12 mouse cellular contexts compared by ENCODE assay signal in the genomic region with DNA sequence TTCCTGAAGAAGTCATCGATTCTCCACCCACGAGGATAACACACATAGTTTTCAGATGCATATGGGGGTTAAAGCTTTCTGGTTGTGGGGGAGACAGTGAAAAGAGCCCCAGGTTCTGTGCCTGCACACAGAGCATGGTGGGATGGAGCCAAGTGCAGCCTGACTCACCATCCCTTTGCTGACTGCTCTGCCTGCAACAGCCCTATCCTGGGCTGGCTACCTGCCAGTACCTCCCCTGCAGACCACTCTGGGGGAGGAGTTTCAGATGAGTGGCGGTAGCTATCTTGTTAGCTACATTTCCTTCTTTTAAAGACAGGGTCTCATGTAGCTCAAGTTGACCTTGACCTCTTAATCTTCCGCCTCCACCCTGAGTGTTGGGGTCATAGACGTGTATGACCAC. TPM values are rescaled to one million over a fixed set of nuclear protein-coding genes. Genes with fewer than 3 reads are reported as not detected.
DNase-seq lines count a peak whose midpoint lies in the region; ATAC-seq and TF ChIP-seq lines count a peak whose summit lies in the region.
"Had no signal": no experiment of that assay in that cellular context is flagged by ENCODE, and none has a peak within 500 bp of the region (broad histone marks: within the 10 kb centered on the region; RNA-seq: fewer than 3 reads in every experiment).

No protein-coding gene starts in this region.

- no peaks in the 10 kb centered on the region for H3K9me3 ChIP-seq in heart, embryonic 15.5 days (replicated peaks)
- no peaks in the 10 kb centered on the region for H3K9me3 ChIP-seq in neural tube, embryonic 14.5 days (ENCODE audit: control insufficient read depth, low read length)
- no peaks in the 10 kb centered on the region for H3K9me3 ChIP-seq in limb, embryonic 14.5 days (ENCODE audit: control insufficient read depth, low read length)
- H3K9me3 ChIP-seq: G1E had no signal

- H3K27me3 ChIP-seq in heart, embryonic 15.5 days, result no peaks in the 10 kb centered on the region
- H3K27me3 ChIP-seq in neural tube, embryonic 14.5 days (ENCODE audit: control insufficient read depth, insufficient read depth, low read length), result no peaks in the 10 kb centered on the region
- H3K27me3 ChIP-seq in limb, embryonic 14.5 days (ENCODE audit: control insufficient read depth, insufficient read depth, low read length), result no peaks in the 10 kb centered on the region

- H3K27ac ChIP-seq in heart, embryonic 15.5 days, result peak overlapping the region; percentile 87
- no peak overlapping the region for H3K27ac ChIP-seq in neural tube, embryonic 14.5 days (ENCODE audit: low read depth, low read length)
- no peak overlapping the region for H3K27ac ChIP-seq in limb, embryonic 14.5 days (replicated peaks; ENCODE audit: low read depth, low read length)

- H3K36me3 ChIP-seq in heart, embryonic 15.5 days, result peaks cover 7% of the 10 kb centered on the region; the same call in 1 of the 2 replicates
- H3K36me3 ChIP-seq in neural tube, embryonic 14.5 days (ENCODE audit: control insufficient read depth, insufficient read depth, low read length), result no peaks in the 10 kb centered on the region
- no peaks in the 10 kb centered on the region for H3K36me3 ChIP-seq in limb, embryonic 14.5 days (ENCODE audit: control insufficient read depth, insufficient read depth, low read length)
- H3K36me3 ChIP-seq: G1E had no signal

- H3K4me2 ChIP-seq in heart, embryonic 15.5 days, result peak overlapping the region; percentile 55
- H3K4me2 ChIP-seq in neural tube, embryonic 14.5 days (ENCODE audit: low read depth, low read length), result no peak overlapping the region
- 0 out of 2 replicates have a peak overlapping the region, but pooled peaks have one; percentile 43 for H3K4me2 ChIP-seq in limb, embryonic 14.5 days (replicated peaks; ENCODE audit: low read depth, low read length, severe bottlenecking)

- 0 out of 2 replicates have a peak overlapping the region, but pooled peaks have one; percentile 27 for H3K4me3 ChIP-seq in heart, embryonic 15.5 days
- no peak overlapping the region for H3K4me3 ChIP-seq in neural tube, embryonic 14.5 days (ENCODE audit: low read depth, low read length)
- H3K4me3 ChIP-seq in limb, embryonic 14.5 days (replicated peaks; ENCODE audit: low read length), result no peak overlapping the region
- H3K4me3 ChIP-seq: myocyte had no signal

- ATAC-seq in heart, embryonic 15.5 days (replicated peaks; ENCODE audit: insufficient number of reproducible peaks, insufficient read depth, low FRiP score, low read depth), result peak; percentile 23; the same call in 1 of the 2 replicates
- 0 out of 2 replicates have a peak, but pooled peaks have one; percentile 16 for ATAC-seq in neural tube, embryonic 14.5 days (ENCODE audit: low read depth)
- ATAC-seq in limb, embryonic 14.5 days (ENCODE audit: low FRiP score, low read depth), result no peak

- WGBS in heart, embryonic 15.5 days, result 33% methylated on average over 5 of the region's 5 CpGs
- 64% methylated on average over 5 of the region's 5 CpGs for WGBS in neural tube, embryonic 14.5 days
- 64% methylated on average over 5 of the region's 5 CpGs for WGBS in limb, embryonic 14.5 days

- TF ChIP-seq POLR2A in brain, embryonic 14.5 days (IDR thresholded peaks at IDR 0.05; ENCODE audit: borderline replicate concordance, extremely low read depth, insufficient read depth, insufficient read length, poor library complexity, severe bottlenecking), result no peak
- TF ChIP-seq POLR2A in limb, embryonic 14.5 days (IDR thresholded peaks at IDR 0.05; ENCODE audit: borderline replicate concordance, extremely low read depth, insufficient read depth, insufficient read length), result no peak

- H3K9ac ChIP-seq in heart, embryonic 15.5 days, result no peak overlapping the region
- no peak overlapping the region for H3K9ac ChIP-seq in neural tube, embryonic 14.5 days (replicated peaks; ENCODE audit: low read depth, low read length)
- no peak overlapping the region for H3K9ac ChIP-seq in limb, embryonic 14.5 days (ENCODE audit: low read depth, low read length, severe bottlenecking)

- no peak for DNase-seq in heart, adult 11 months
- no peak for DNase-seq in neural tube, embryonic 10.5 days (ENCODE audit: extremely low spot score, low spot score)
- DNase-seq in brain, embryonic 14.5 days (ENCODE audit: low read depth), result peak; percentile 75
- DNase-seq in limb, embryonic 14.5 days (ENCODE audit: low spot score), result peak; percentile 47
- no peak for DNase-seq in gastrocnemius, adult 18-20 months (ENCODE audit: low spot score)
- DNase-seq: cerebellum, postnatal 36 days; kidney, adult 18-20 months; thymus, adult 2 months had no signal

- no peak for TF ChIP-seq CTCF in brain, embryonic 14.5 days (IDR thresholded peaks at IDR 0.05; ENCODE audit: borderline replicate concordance, extremely low read depth, insufficient read depth, insufficient read length)

- H3K4me1 ChIP-seq in heart, embryonic 15.5 days (replicated peaks), result peaks cover 29% of the 10 kb centered on the region
- peaks cover 9% of the 10 kb centered on the region for H3K4me1 ChIP-seq in neural tube, embryonic 14.5 days (ENCODE audit: control insufficient read depth, insufficient read depth, low read length)
- peaks cover 17% of the 10 kb centered on the region for H3K4me1 ChIP-seq in limb, embryonic 14.5 days (ENCODE audit: control insufficient read depth, insufficient read depth, low read length)

RNA-seq across cellular contexts. Expression of gene Selenon, which starts 26.4 kb away (rescaled TPM):
- polyA plus RNA-seq in heart, embryonic 15.5 days (2015; fragmentation: Nextera tagmentation; extraction: Ambion mirVana), result 30.8 and 42.0 TPM in 2 replicates
- polyA plus RNA-seq in neural tube, embryonic 14.5 days (2014; fragmentation: Nextera tagmentation; extraction: Ambion mirVana), result 11.2 and 12.1 TPM in 2 replicates
- 46.3 and 55.6 TPM in 2 replicates for polyA plus RNA-seq in brain, embryonic 14.5 days (2012; rRNA removed)
- polyA plus RNA-seq in limb, embryonic 14.5 days (2012; rRNA removed), result 68.5 and 86.7 TPM in 2 replicates
- 48.5 and 75.4 TPM in 2 replicates for polyA plus RNA-seq in limb, embryonic 14.5 days (2014; fragmentation: Nextera tagmentation; extraction: Ambion mirVana)
- 1 to 10 TPM; 4.2 to 4.9 TPM for total RNA-seq in gastrocnemius, adult 18-20 months (2021)
- polyA plus RNA-seq: G1E had no signal

RNA-seq across cellular contexts. Expression of gene Mtfr1l, which starts 43.2 kb away (rescaled TPM):
- polyA plus RNA-seq in heart, embryonic 15.5 days (2015; fragmentation: Nextera tagmentation; extraction: Ambion mirVana), result 147 and 152 TPM in 2 replicates
- polyA plus RNA-seq in neural tube, embryonic 14.5 days (2014; fragmentation: Nextera tagmentation; extraction: Ambion mirVana), result 195 and 199 TPM in 2 replicates
- polyA plus RNA-seq in brain, embryonic 14.5 days (2012; rRNA removed), result 152 and 168 TPM in 2 replicates
- 111 and 132 TPM in 2 replicates for polyA plus RNA-seq in limb, embryonic 14.5 days (2012; rRNA removed)
- 123 and 140 TPM in 2 replicates for polyA plus RNA-seq in limb, embryonic 14.5 days (2014; fragmentation: Nextera tagmentation; extraction: Ambion mirVana)
- total RNA-seq in gastrocnemius, adult 18-20 months (2021), result 100 to 1,000 TPM; 139 to 147 TPM

Comparison
In these comparisons a context has a peak if more than half of its experiments do, and no peak if none do; other contexts are left out.
1. DNase-seq: peak in brain, embryonic 14.5 days (single experiment) and limb, embryonic 14.5 days (single experiment); none in heart, adult 11 months (single experiment), neural tube, embryonic 10.5 days (single experiment) and gastrocnemius, adult 18-20 months (single experiment).